Mouse (Mus musculus) thymus, adult 2 months (tissue): Measurements from ENCODE around the gene Prss53. TPM values are rescaled to one million over a fixed set of nuclear protein-coding genes. Genes with fewer than 3 reads are reported as not detected.

Source experiments
- DNase-seq: peaks from one replicate; pipeline ENCODE4 v3.0.0; 2021
- H3K27ac ChIP-seq: fragments of 200-500 bp; 2 replicates; pipeline ENCODE4 v1.5.1; 2012; ENCODE audit warnings: low read length, control low read depth; ENCODE audit not compliant: control insufficient read depth, insufficient read depth
- H3K27me3 ChIP-seq: fragments of 200-500 bp; 2 replicates; pipeline ENCODE4 v1.6.1; 2012; ENCODE audit warnings: mild to moderate bottlenecking, low read length, moderate library complexity, mixed read lengths; ENCODE audit not compliant: control insufficient read depth, insufficient read depth
- H3K36me3 ChIP-seq: fragments of 200-500 bp; 2 replicates; pipeline ENCODE4 v1.6.1; 2012; ENCODE audit warnings: mild to moderate bottlenecking, low read length, moderate library complexity; ENCODE audit not compliant: control insufficient read depth, insufficient read depth
- H3K4me1 ChIP-seq: fragments of 200-500 bp; replicated peaks from 2 replicates; pipeline ENCODE4 v1.6.1; 2012; ENCODE audit warnings: low read length; ENCODE audit not compliant: control insufficient read depth, insufficient read depth
- H3K4me3 ChIP-seq: fragments of 200-500 bp; 2 replicates; pipeline ENCODE4 v1.5.1; 2012; ENCODE audit warnings: mild to moderate bottlenecking, low read length, control low read depth, moderate library complexity; ENCODE audit not compliant: control insufficient read depth, insufficient read depth
- CTCF ChIP-seq: fragments of 200-500 bp; IDR thresholded peaks from 2 replicates; pipeline ENCODE4 v1.5.1; 2012; ENCODE audit warnings: mild to moderate bottlenecking, control low read depth, low read length, moderate library complexity, borderline replicate concordance; ENCODE audit not compliant: control insufficient read depth, poor library complexity, insufficient read depth; ENCODE audit errors: extremely low read depth
- POLR2A ChIP-seq: fragments of 200-500 bp; IDR thresholded peaks from 2 replicates; pipeline ENCODE4 v1.6.1; 2012; ENCODE audit warnings: mild to moderate bottlenecking, low read length, control low read depth, moderate library complexity; ENCODE audit not compliant: control insufficient read depth, poor library complexity, insufficient read depth; ENCODE audit errors: extremely low read depth
- WGBS: fragments of 180-500 bp; shearing (Covaris S2); methylation state at CpG from one replicate; pipeline ENCODE4 v1.1.7; 2018; 5-methylcytosine and 5-hydroxymethylcytosine counted together
- polyA plus RNA-seq: library from polyadenylated mRNA; depleted of rRNA; stranded (reverse); fragments of >200 nt; gene quantifications from 2 replicates; pipeline ENCODE4 v1.2.3, GENCODE M21; 2012

Prss53 gene
- polyA plus RNA-seq, 1 experiment, result 2.5 TPM

GRCm38 (mm10) chr7:127915293-127915692 lies 24.5 kb upstream of the Prss53 start:
- Histone ChIP-seq H3K27ac (no peak overlapping the region), H3K27me3 (no peaks in the 10 kb centered on the region), H3K4me3 (no peak overlapping the region), H3K36me3 (peaks cover 12% of the 10 kb centered on the region), H3K4me1 (peaks cover 3% of the 10 kb centered on the region)
- 76% methylated on average over 12 of the region's 12 CpGs for WGBS
- no peak for DNase-seq
- TF ChIP-seq POLR2A (no peak), CTCF (no peak)

GRCm38 (mm10) chr7:127912938-127913337 lies 22.2 kb upstream of the Prss53 start:
- peaks cover 3% of the 10 kb centered on the region for H3K4me1 ChIP-seq
- H3K36me3 ChIP-seq, result peaks cover 16% of the 10 kb centered on the region
- no peak for DNase-seq
- H3K27me3 ChIP-seq, result no peaks in the 10 kb centered on the region
- H3K4me3 ChIP-seq, result peak overlapping the region; percentile 99
- no peak overlapping the region for H3K27ac ChIP-seq
- 6% methylated on average over 4 of the region's 4 CpGs for WGBS
- TF ChIP-seq POLR2A (no peak), CTCF (no peak)

GRCm38 (mm10) chr7:127912190-127912871 lies 21.6 kb upstream of the Prss53 start, which contains the start of gene Kat8:
TSS of gene Kat8 (plus strand) at chr7:127912516.
- Histone ChIP-seq H3K4me3 (peak within 1 kb of the TSS; percentile 99), H3K4me1 (peaks cover 3% of the 10 kb centered on the region), H3K27ac (peak within 1 kb of the TSS; percentile 44; the same call in 1 of the 2 replicates), H3K27me3 (no peaks in the 10 kb centered on the region), H3K36me3 (peaks cover 22% of the 10 kb centered on the region)
- TF ChIP-seq CTCF (peak; percentile 45; the same call in 1 of the 2 replicates), POLR2A (peak; percentile 72)
- 4% methylated on average over 40 of the region's 40 CpGs for WGBS
- peak; percentile 80 for DNase-seq

GRCm38 (mm10) chr7:127908656-127909055 lies 17.9 kb upstream of the Prss53 start:
- no peak for TF ChIP-seq POLR2A
- no peak for TF ChIP-seq CTCF
- 96% methylated on average over 4 of the region's 4 CpGs for WGBS
- no peak for DNase-seq
- no peak overlapping the region for H3K4me3 ChIP-seq
- H3K4me1 ChIP-seq, result peaks cover 15% of the 10 kb centered on the region
- H3K27me3 ChIP-seq, result no peaks in the 10 kb centered on the region
- H3K27ac ChIP-seq, result no peak overlapping the region
- H3K36me3 ChIP-seq, result peaks cover 15% of the 10 kb centered on the region; the same call in 1 of the 2 replicates

- DNase-seq, result no peak
- 97% methylated on average over 12 of the region's 12 CpGs for WGBS
- TF ChIP-seq POLR2A (no peak), CTCF (no peak)
- H3K27me3 ChIP-seq, result no peaks in the 10 kb centered on the region
- no peak overlapping the region for H3K4me3 ChIP-seq
- peaks cover 15% of the 10 kb centered on the region for H3K4me1 ChIP-seq
- peaks cover 15% of the 10 kb centered on the region; the same call in 1 of the 2 replicates for H3K36me3 ChIP-seq
- H3K27ac ChIP-seq, result no peak overlapping the region
These were observed 17.2 kb upstream of the Prss53 start for GRCm38 (mm10) chr7:127907939-127908338.

GRCm38 (mm10) chr7:127903971-127904796 lies 13.4 kb upstream of the Prss53 start, which contains the start of gene Bckdk:
TSS of gene Bckdk (plus strand) at chr7:127904082.
- peaks cover 15% of the 10 kb centered on the region; the same call in 1 of the 2 replicates for H3K36me3 ChIP-seq
- H3K27ac ChIP-seq, result no peak within 1 kb of the TSS
- DNase-seq, result peak; percentile 74
- WGBS, result 7% methylated on average over 38 of the region's 38 CpGs
- TF ChIP-seq POLR2A (peak; percentile 40; the same call in 1 of the 2 replicates), CTCF (0 out of 2 replicates have a peak, but pooled peaks have one; percentile 16)
- H3K4me1 ChIP-seq, result peaks cover 23% of the 10 kb centered on the region
- H3K4me3 ChIP-seq, result peak within 1 kb of the TSS; percentile 61
- no peaks in the 10 kb centered on the region for H3K27me3 ChIP-seq
